Mouse (Mus musculus) limb, embryonic 12.5 days (tissue): ENCODE measurements at regions not wholly inside any gene's neighbourhood (a gene's known extent, or its start where the extent isn't known, plus 50 kb on each side); places are given as distances from the start of the nearest gene placed in this dataset.

ENCODE experiments used
- ATAC-seq: fragments of 200-750 bp; cut with Nextera tagmentation; 2 replicates; pipeline ENCODE4 v1.8.0; 2017; ENCODE audit warnings: low read depth, moderate TSS enrichment; ENCODE audit not compliant: insufficient number of reproducible peaks, insufficient read depth, low FRiP score, low TSS enrichment
- H3K27ac ChIP-seq: fragments of 300-500 bp; sonication (generic); 2 replicates; pipeline ENCODE4 v1.5.1; 2016; ENCODE audit warnings: mild to moderate bottlenecking, moderate library complexity
- H3K27me3 ChIP-seq: fragments of 300-500 bp; sonication (generic); 2 replicates; pipeline ENCODE4 v1.6.1; 2016; ENCODE audit warnings: mild to moderate bottlenecking, moderate library complexity
- H3K36me3 ChIP-seq: fragments of 300-500 bp; sonication (generic); 2 replicates; pipeline ENCODE4 v1.6.1; 2016; ENCODE audit warnings: mild to moderate bottlenecking, moderate library complexity
- H3K4me1 ChIP-seq: fragments of 300-500 bp; sonication (generic); replicated peaks from 2 replicates; pipeline ENCODE4 v1.6.1; 2016
- H3K4me2 ChIP-seq: fragments of 300-500 bp; sonication (generic); 2 replicates; pipeline ENCODE4 v1.6.1; 2016; ENCODE audit warnings: mild to moderate bottlenecking, moderate library complexity
- H3K4me3 ChIP-seq: fragments of 300-500 bp; sonication (generic); replicated peaks from 2 replicates; pipeline ENCODE4 v1.5.1; 2016; ENCODE audit warnings: mild to moderate bottlenecking
- H3K9ac ChIP-seq: fragments of 300-500 bp; sonication (generic); replicated peaks from 2 replicates; pipeline ENCODE4 v1.6.1; 2016; ENCODE audit warnings: mild to moderate bottlenecking, moderate library complexity
- H3K9me3 ChIP-seq: fragments of 300-500 bp; sonication (generic); 2 replicates; pipeline ENCODE4 v1.6.1; 2016; ENCODE audit warnings: mild to moderate bottlenecking, moderate library complexity
- WGBS: fragments of 180-500 bp; shearing (Covaris S2); methylation state at CpG from one replicate; pipeline ENCODE4 v1.1.7; 2016; 5-methylcytosine and 5-hydroxymethylcytosine counted together

GRCm38 (mm10) chr8:113383517-113383916, 251.9 kb upstream of the Mon1b start:
- Histone ChIP-seq H3K27me3 (no peaks in the 10 kb centered on the region), H3K4me1 (no peaks in the 10 kb centered on the region; the same call in 1 of the 2 replicates), H3K4me3 (no peak overlapping the region), H3K9me3 (no peaks in the 10 kb centered on the region), H3K27ac (no peak overlapping the region), H3K4me2 (no peak overlapping the region), H3K36me3 (no peaks in the 10 kb centered on the region), H3K9ac (no peak overlapping the region)
- no peak for ATAC-seq
- WGBS, result 16% methylated on average over 3 of the region's 3 CpGs

GRCm38 (mm10) chr8:113383974-113384373, 251.4 kb upstream of the Mon1b start:
- 32% methylated on average over 4 of the region's 4 CpGs for whole genome bisulfite sequencing
- H3K4me3 ChIP-seq, result no peak overlapping the region
- H3K4me1 ChIP-seq, result no peaks in the 10 kb centered on the region; the same call in 1 of the 2 replicates
- H3K9me3 ChIP-seq, result no peaks in the 10 kb centered on the region
- no peak overlapping the region for H3K9ac ChIP-seq
- H3K27me3 ChIP-seq, result no peaks in the 10 kb centered on the region
- no peak overlapping the region for H3K27ac ChIP-seq
- H3K4me2 ChIP-seq, result no peak overlapping the region
- no peaks in the 10 kb centered on the region for H3K36me3 ChIP-seq
- ATAC-seq, result no peak

- WGBS, result 67% methylated on average over 2 of the region's 2 CpGs
- no peak for ATAC-seq
- Histone ChIP-seq H3K27ac (no peak overlapping the region), H3K4me2 (no peak overlapping the region), H3K9ac (no peak overlapping the region), H3K27me3 (no peaks in the 10 kb centered on the region), H3K9me3 (no peaks in the 10 kb centered on the region), H3K36me3 (no peaks in the 10 kb centered on the region), H3K4me3 (no peak overlapping the region), H3K4me1 (peaks cover 4% of the 10 kb centered on the region; the same call in 1 of the 2 replicates)
Measured at GRCm38 (mm10) chr8:113389504-113389903, 245.9 kb upstream of the Mon1b start.

GRCm38 (mm10) chr8:113390038-113390437, 245.3 kb upstream of the Mon1b start:
- Histone ChIP-seq H3K9ac (no peak overlapping the region), H3K27me3 (no peaks in the 10 kb centered on the region), H3K4me2 (no peak overlapping the region), H3K27ac (no peak overlapping the region), H3K4me3 (no peak overlapping the region), H3K36me3 (no peaks in the 10 kb centered on the region), H3K4me1 (peaks cover 4% of the 10 kb centered on the region; the same call in 1 of the 2 replicates), H3K9me3 (no peaks in the 10 kb centered on the region)
- ATAC-seq, result 0 out of 2 replicates have a peak, but pooled peaks have one; percentile 37
- 63% methylated on average over 4 of the region's 4 CpGs for WGBS

GRCm38 (mm10) chr8:113394319-113394718, 241.1 kb upstream of the Mon1b start:
- ATAC-seq, result no peak
- H3K4me2 ChIP-seq, result no peak overlapping the region
- H3K36me3 ChIP-seq, result no peaks in the 10 kb centered on the region
- H3K27ac ChIP-seq, result no peak overlapping the region
- no peak overlapping the region for H3K4me3 ChIP-seq
- 76% methylated on average over 4 of the region's 4 CpGs for WGBS
- no peaks in the 10 kb centered on the region for H3K9me3 ChIP-seq
- H3K9ac ChIP-seq, result no peak overlapping the region
- no peaks in the 10 kb centered on the region for H3K27me3 ChIP-seq
- peaks cover 4% of the 10 kb centered on the region; the same call in 1 of the 2 replicates for H3K4me1 ChIP-seq

- no peaks in the 10 kb centered on the region for H3K4me1 ChIP-seq
- no peaks in the 10 kb centered on the region for H3K27me3 ChIP-seq
- no peaks in the 10 kb centered on the region for H3K36me3 ChIP-seq
- H3K4me2 ChIP-seq, result no peak overlapping the region
- 68% methylated on average over 4 of the region's 4 CpGs for WGBS
- no peak overlapping the region for H3K27ac ChIP-seq
- H3K9me3 ChIP-seq, result no peaks in the 10 kb centered on the region
- no peak for ATAC-seq
- H3K9ac ChIP-seq, result no peak overlapping the region
- no peak overlapping the region for H3K4me3 ChIP-seq
Measured at GRCm38 (mm10) chr8:113405158-113405557, 230.2 kb upstream of the Mon1b start.

- Histone ChIP-seq H3K27me3 (no peaks in the 10 kb centered on the region), H3K4me1 (no peaks in the 10 kb centered on the region), H3K27ac (no peak overlapping the region), H3K36me3 (no peaks in the 10 kb centered on the region), H3K4me2 (no peak overlapping the region), H3K9me3 (no peaks in the 10 kb centered on the region), H3K9ac (no peak overlapping the region), H3K4me3 (no peak overlapping the region)
- no peak for ATAC-seq
- 82% methylated on average over 3 of the region's 3 CpGs for WGBS
Measured at GRCm38 (mm10) chr8:113419352-113419751, 216.0 kb upstream of the Mon1b start.

- H3K27ac ChIP-seq, result no peak overlapping the region
- WGBS, result 79% methylated on average over 2 of the region's 2 CpGs
- ATAC-seq, result no peak
- no peaks in the 10 kb centered on the region for H3K4me1 ChIP-seq
- H3K36me3 ChIP-seq, result no peaks in the 10 kb centered on the region
- H3K9me3 ChIP-seq, result no peaks in the 10 kb centered on the region
- no peak overlapping the region for H3K4me3 ChIP-seq
- no peak overlapping the region for H3K4me2 ChIP-seq
- H3K27me3 ChIP-seq, result no peaks in the 10 kb centered on the region
- H3K9ac ChIP-seq, result no peak overlapping the region
Measured at GRCm38 (mm10) chr8:113422651-113423050, 212.7 kb upstream of the Mon1b start.

- Histone ChIP-seq H3K27me3 (no peaks in the 10 kb centered on the region), H3K4me3 (no peak overlapping the region)
- ATAC-seq, result no peak
Measured at GRCm38 (mm10) chr8:113439088-113439487, 196.3 kb upstream of the Mon1b start.

GRCm38 (mm10) chr8:113454022-113454421, 181.4 kb upstream of the Mon1b start:
- H3K4me1 ChIP-seq, result no peaks in the 10 kb centered on the region
- H3K4me2 ChIP-seq, result no peak overlapping the region
- H3K9ac ChIP-seq, result no peak overlapping the region
- 87% methylated on average over 2 of the region's 2 CpGs for WGBS
- H3K36me3 ChIP-seq, result no peaks in the 10 kb centered on the region
- H3K4me3 ChIP-seq, result no peak overlapping the region
- no peaks in the 10 kb centered on the region for H3K27me3 ChIP-seq
- no peak for ATAC-seq
- no peaks in the 10 kb centered on the region for H3K9me3 ChIP-seq
- H3K27ac ChIP-seq, result no peak overlapping the region

More at GRCm38 (mm10) chr8:113439088-113439487, 196.3 kb upstream of the Mon1b start:
- Histone ChIP-seq H3K4me2 (no peak overlapping the region), H3K9ac (no peak overlapping the region), H3K36me3 (no peaks in the 10 kb centered on the region), H3K4me1 (no peaks in the 10 kb centered on the region), H3K9me3 (no peaks in the 10 kb centered on the region), H3K27ac (no peak overlapping the region)
- 64% methylated on average over 7 of the region's 7 CpGs for WGBS

GRCm38 (mm10) chr8:113464625-113465024, 170.8 kb upstream of the Mon1b start:
- Histone ChIP-seq H3K27ac (no peak overlapping the region), H3K9ac (no peak overlapping the region), H3K36me3 (no peaks in the 10 kb centered on the region), H3K4me2 (no peak overlapping the region), H3K27me3 (no peaks in the 10 kb centered on the region), H3K9me3 (no peaks in the 10 kb centered on the region), H3K4me1 (no peaks in the 10 kb centered on the region), H3K4me3 (no peak overlapping the region)
- WGBS, result 83% methylated on average over 9 of the region's 9 CpGs
- ATAC-seq, result no peak

- Histone ChIP-seq H3K27ac (no peak overlapping the region), H3K4me1 (no peaks in the 10 kb centered on the region), H3K9me3 (no peaks in the 10 kb centered on the region), H3K4me3 (no peak overlapping the region), H3K27me3 (no peaks in the 10 kb centered on the region), H3K9ac (no peak overlapping the region), H3K36me3 (no peaks in the 10 kb centered on the region), H3K4me2 (no peak overlapping the region)
- no peak for ATAC-seq
- WGBS, result 72% methylated on average over 11 of the region's 11 CpGs
Measured at GRCm38 (mm10) chr8:113465156-113465555, 170.2 kb upstream of the Mon1b start.
